Mouse (Mus musculus) megakaryocyte, adult 5-6 weeks (primary cell): ENCODE results near the gene Lect2. TPM values are rescaled to one million over a fixed set of nuclear protein-coding genes. Genes with fewer than 3 reads are reported as not detected.

Source experiments
- ATAC-seq: 2 replicates; pipeline ENCODE4 v1.8.0; 2016; ENCODE audit warnings: mild to moderate bottlenecking, inconsistent platforms; ENCODE audit not compliant: poor library complexity, severe bottlenecking
- total RNA-seq, 2 experiments: library from RNA; stranded (forward) in 1 of 2; stranded (reverse) in 1 of 2; fragments of 153-499, 151-499 nt in 1 of 2; fragments of 221-1000, 200-1000 nt in 1 of 2; gene quantifications; 2 replicates each; pipeline versions ENCODE4 v1.2.3 to v1.2.4; 2015 to 2017

The Lect2 gene
- total RNA-seq, 2 experiments from 2014 or later = not detected

DNA sequence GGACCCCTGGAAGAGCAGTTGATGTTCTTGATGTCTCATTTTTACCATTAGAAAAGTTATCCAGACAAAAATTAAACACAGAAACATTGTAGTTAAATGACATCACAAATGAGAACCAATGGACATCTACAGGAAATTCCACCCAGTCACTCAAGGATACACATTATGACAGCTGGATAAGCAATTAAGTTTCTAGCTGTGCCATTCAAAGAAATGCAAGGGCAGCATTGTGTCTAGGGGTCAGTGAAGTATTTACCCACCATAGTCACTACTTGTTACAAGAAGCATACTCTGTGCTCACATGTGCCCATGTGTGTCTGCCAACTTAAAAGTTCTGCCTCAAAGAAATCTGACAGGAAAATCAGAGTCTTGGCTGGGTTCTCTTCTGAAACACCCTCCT, 34.7 kb downstream of the Lect2 start:
- ATAC-seq = no peak

DNA sequence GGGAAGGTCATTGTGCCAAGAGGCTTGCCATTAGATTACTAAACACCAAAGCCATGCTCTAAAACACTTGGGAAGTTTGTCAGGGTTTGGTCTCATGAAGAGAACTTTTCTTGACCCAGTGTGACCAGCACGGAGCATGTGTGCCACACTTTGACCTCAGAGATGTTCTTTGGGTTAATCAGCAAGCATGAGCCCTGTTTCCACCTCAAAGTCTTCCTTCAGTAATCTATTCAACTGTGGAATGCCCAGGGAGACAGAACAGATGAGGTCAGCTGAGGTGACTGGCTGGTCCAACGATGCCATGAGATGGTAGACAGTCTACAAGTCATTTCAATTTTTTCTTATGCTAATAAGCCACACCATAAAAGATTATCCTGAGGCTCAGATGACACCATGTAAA, 38.5 kb downstream of the Lect2 start:
- ATAC-seq = no peak

DNA sequence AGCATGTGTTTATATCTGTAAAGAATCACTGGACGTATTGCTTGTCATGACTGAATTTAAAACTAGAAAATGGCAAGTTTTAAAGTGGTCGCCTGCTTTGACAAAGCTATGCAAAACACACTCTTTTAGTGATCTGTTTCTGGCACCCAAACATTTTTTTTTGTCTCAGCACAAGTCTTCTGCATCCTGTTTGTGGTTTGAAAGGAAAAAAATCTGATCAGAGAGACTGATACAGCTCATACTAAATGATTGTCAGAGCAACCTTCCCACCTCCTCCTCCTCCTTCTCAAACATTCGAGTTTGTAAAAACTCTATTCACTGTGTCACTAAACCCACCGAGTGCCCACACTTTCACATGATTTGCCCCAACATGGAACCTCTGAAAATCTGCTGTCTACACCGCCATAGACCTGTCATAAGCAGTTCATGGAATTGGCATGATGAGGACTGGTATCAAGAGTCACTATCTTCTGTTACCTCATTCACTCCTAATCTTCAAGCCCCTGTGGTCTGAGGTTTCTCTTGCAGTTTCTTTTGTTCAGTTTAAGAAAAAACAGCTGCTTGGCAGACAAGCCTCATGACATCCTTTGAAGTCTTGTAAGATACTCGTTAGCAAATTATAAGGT, 41.3 kb downstream of the Lect2 start:
- ATAC-seq = peak; percentile 72

DNA sequence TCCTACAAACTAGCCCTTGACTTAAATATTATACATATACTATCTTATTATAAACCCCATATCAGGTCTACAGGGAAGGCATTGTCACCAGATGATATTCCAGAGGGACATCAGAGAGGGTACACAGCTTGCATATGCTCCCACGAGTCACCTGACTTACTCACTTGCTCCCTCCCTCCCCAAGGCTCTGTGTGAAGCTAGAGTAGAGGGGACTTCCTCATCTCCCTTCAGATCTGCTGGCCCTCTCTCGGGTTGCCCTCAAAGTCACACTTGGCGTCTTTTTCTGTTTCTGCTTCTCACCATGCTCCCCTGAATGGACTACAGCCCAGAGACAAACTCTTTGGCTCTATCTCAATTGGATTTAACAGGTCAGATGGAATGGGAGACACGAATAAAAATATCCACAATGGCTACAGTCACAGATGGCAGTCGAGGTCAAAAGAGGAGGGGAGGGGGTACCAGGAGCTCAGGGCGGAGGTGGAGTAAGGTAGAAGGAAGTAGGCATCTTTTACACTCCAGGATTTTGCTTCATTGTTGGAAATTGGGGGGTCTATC, 46.4 kb downstream of the Lect2 start:
- no peak for ATAC-seq

DNA sequence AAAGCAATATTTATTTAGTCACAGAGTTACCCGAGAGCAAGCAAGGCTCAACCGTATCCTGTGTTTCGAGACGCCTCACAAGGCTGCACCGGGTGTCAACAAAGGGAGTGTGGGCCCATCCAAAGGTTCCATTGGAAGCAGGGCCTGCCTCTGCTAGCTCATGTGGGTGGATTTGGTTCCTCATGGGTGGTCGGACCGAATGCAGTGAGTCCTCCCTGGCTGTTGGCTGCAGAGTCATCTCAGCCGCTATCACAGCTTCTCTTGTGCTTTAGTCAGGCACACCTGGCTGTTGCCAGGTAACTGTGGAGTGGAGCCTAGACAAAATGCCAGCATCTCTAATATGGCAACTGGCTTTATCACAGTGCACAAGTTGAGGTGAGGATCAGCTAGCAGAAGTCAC, 47.7 kb downstream of the Lect2 start:
- no peak for ATAC-seq

DNA sequence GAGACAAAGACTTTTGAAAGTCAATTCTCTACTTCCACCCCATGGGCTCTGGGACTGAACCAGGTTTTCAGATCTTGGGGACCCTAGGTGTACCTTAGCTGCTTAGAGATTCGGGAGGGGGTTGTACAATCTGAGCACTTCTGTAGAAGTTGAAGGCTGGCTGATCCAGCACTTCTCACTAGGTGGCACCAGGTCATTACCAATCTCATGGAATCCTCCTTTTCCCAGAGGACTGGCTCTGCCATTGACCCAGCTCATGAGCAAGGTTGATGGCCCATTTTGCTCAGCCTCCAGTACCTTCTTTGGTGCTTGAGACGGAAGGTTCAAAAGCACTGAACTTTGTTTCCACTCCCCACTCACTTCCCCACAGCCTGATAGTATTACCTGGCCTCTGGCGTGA, 48.2 kb downstream of the Lect2 start:
- no peak for ATAC-seq

DNA sequence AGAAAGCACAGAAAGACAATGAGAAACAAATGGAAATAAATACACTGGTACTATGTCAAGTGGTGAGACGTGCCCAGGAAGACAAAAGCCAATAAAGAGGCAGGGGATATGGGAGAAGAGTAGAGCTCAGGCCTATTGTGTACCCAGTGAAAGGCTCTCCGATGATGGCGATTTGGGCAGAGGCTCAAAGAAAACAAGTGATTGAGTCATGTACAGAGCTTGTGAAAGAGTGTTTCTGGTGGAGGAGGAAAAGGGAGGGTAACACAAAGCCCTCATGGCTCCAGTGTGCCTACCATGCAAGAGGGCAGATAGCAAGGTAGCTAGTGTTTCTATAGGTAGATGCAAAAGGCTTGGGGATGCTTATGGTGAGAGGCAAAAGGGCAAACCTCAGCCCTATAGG, 53.9 kb downstream of the Lect2 start:
- ATAC-seq = no peak

Other genes starting within 250 kb of the Lect2 start
- not detected in 2 replicates for gene Gm3045, start 121.9 kb downstream of the Lect2 start, total RNA-seq (2015)
- gene Gm3045, start 121.9 kb downstream of the Lect2 start, total RNA-seq (2017) = not detected in 2 replicates
- gene Slc25a48, start 110.1 kb downstream of the Lect2 start, total RNA-seq (2015) = not detected in 2 replicates
- gene Slc25a48, start 110.1 kb downstream of the Lect2 start, total RNA-seq (2017) = not detected in 2 replicates
- not detected in 2 replicates for gene Il9, start 66.3 kb downstream of the Lect2 start, total RNA-seq (2015)
- not detected in 2 replicates for gene Il9, start 66.3 kb downstream of the Lect2 start, total RNA-seq (2017)
- not detected in 2 replicates for gene Fbxl21, start 26.0 kb downstream of the Lect2 start, total RNA-seq (2015)
- not detected in 2 replicates for gene Fbxl21, start 26.0 kb downstream of the Lect2 start, total RNA-seq (2017)
- 321 and 326 TPM in 2 replicates for gene Tgfbi, start 61.0 kb upstream of the Lect2 start, total RNA-seq (2015)
- 505 and 532 TPM in 2 replicates for gene Tgfbi, start 61.0 kb upstream of the Lect2 start, total RNA-seq (2017)
- 26.9 and 28.1 TPM in 2 replicates for gene Smad5, start 154.5 kb upstream of the Lect2 start, total RNA-seq (2015)
- gene Smad5, start 154.5 kb upstream of the Lect2 start, total RNA-seq (2017) = 14.1 and 16.7 TPM in 2 replicates
- not detected in 2 replicates for gene Gm45623, start 205.3 kb upstream of the Lect2 start, total RNA-seq (2015)
- not detected in 2 replicates for gene Gm45623, start 205.3 kb upstream of the Lect2 start, total RNA-seq (2017)